Mouse (Mus musculus) left cerebral cortex, adult 8-10 months (tissue): ENCODE data around the gene Caap1. TPM values are rescaled to one million over a fixed set of nuclear protein-coding genes. Genes with fewer than 3 reads are reported as not detected.

Source experiments
- DNase-seq, 2 experiments: peaks; one replicate each; pipeline ENCODE4 v3.0.0; 2022; ENCODE audit warnings: low spot score in 2 of 2
- total RNA-seq, 4 experiments: library from RNA; stranded (reverse); gene quantifications; 2 replicates each; pipeline ENCODE4 v1.2.4; 2022

Caap1 gene
- total RNA-seq, 4 experiments from 2014 or later, result 7.6 to 9.2 (median 9.0) TPM

GRCm38 (mm10) chr4:94515366-94515765 lies 41.2 kb downstream of the Caap1 start:
- DNase-seq, result no peak

GRCm38 (mm10) chr4:94476749-94477399 lies 79.7 kb downstream of the Caap1 start:
- no peak for DNase-seq

- DNase-seq, result no peak
Observed at GRCm38 (mm10) chr4:94473286-94473685, 83.3 kb downstream of the Caap1 start.

GRCm38 (mm10) chr4:94459424-94459823 lies 97.2 kb downstream of the Caap1 start:
- DNase-seq, result no peak

GRCm38 (mm10) chr4:94454857-94455256 lies 101.7 kb downstream of the Caap1 start:
- DNase-seq, result peak in 1 of 2 experiments; percentile 45

Other genes with a start within 250 kb of the Caap1 start
- gene Gm10306, start 250 bp downstream of the Caap1 start, total RNA-seq, result not detected
- gene Plaa, start 46.4 kb upstream of the Caap1 start, total RNA-seq, result 10 to 100 TPM; 40.1 to 43.2 (median 43.0) TPM
- 10 to 100 TPM; 20.9 to 24.4 (median 23.4) TPM for gene Ift74, start 57.7 kb upstream of the Caap1 start, total RNA-seq
- not detected for gene Lrrc19, start 93.3 kb upstream of the Caap1 start, total RNA-seq
- 10 to 100 TPM in 2 of 4 experiments, 1 to 10 TPM in 2; 8.8 to 12.2 (median 10.1) TPM for gene Tek, start 182.5 kb upstream of the Caap1 start, total RNA-seq